Mouse (Mus musculus) heart, adult 11 months (tissue): ENCODE results near the gene Nccrp1.
A peak's percentile ranks its signal among the peaks of the same experiment; 100 is the strongest.

Experiments used
- DNase-seq: peaks from one replicate; pipeline ENCODE4 v3.0.0; 2022

Gene Nccrp1

GRCm38 (mm10) chr7:28547154-28547553, at the start of gene Nccrp1:
TSS of gene Nccrp1 (minus strand) at chr7:28547254.
- DNase-seq = no peak

- DNase-seq = peak; percentile 88
Measured at GRCm38 (mm10) chr7:28595751-28596435, 48.8 kb upstream of the Nccrp1 start.

- DNase-seq = peak; percentile 99
Measured at GRCm38 (mm10) chr7:28593206-28594111, 46.4 kb upstream of the Nccrp1 start.

GRCm38 (mm10) chr7:28591862-28592261, 44.8 kb upstream of the Nccrp1 start:
- no peak for DNase-seq

GRCm38 (mm10) chr7:28587644-28588043, 40.6 kb upstream of the Nccrp1 start:
- no peak for DNase-seq

GRCm38 (mm10) chr7:28586663-28587411, 39.8 kb upstream of the Nccrp1 start:
- DNase-seq = peak; percentile 93

GRCm38 (mm10) chr7:28585001-28585400, 37.9 kb upstream of the Nccrp1 start:
- DNase-seq = no peak

- DNase-seq = no peak
Measured at GRCm38 (mm10) chr7:28584468-28584867, 37.4 kb upstream of the Nccrp1 start.

- peak; percentile 94 for DNase-seq
Measured at GRCm38 (mm10) chr7:28583570-28584344, 36.7 kb upstream of the Nccrp1 start.

- no peak for DNase-seq
Measured at GRCm38 (mm10) chr7:28582841-28583240, 35.8 kb upstream of the Nccrp1 start.

- no peak for DNase-seq
Measured at GRCm38 (mm10) chr7:28581721-28582120, 34.7 kb upstream of the Nccrp1 start.

- no peak for DNase-seq
Measured at GRCm38 (mm10) chr7:28579826-28580225, 32.8 kb upstream of the Nccrp1 start.

- no peak for DNase-seq
Measured at GRCm38 (mm10) chr7:28578543-28579053, 31.5 kb upstream of the Nccrp1 start.

- no peak for DNase-seq
Measured at GRCm38 (mm10) chr7:28577826-28578542, 30.9 kb upstream of the Nccrp1 start.

- peak; percentile 97 for DNase-seq
Measured at GRCm38 (mm10) chr7:28576271-28576914, 29.3 kb upstream of the Nccrp1 start.

GRCm38 (mm10) chr7:28575597-28575996, 28.5 kb upstream of the Nccrp1 start:
- DNase-seq = no peak

- DNase-seq = no peak
Measured at GRCm38 (mm10) chr7:28573236-28573635, 26.2 kb upstream of the Nccrp1 start.

- no peak for DNase-seq
Measured at GRCm38 (mm10) chr7:28572689-28573088, 25.6 kb upstream of the Nccrp1 start.

GRCm38 (mm10) chr7:28570982-28571682, 24.1 kb upstream of the Nccrp1 start:
- DNase-seq = no peak

GRCm38 (mm10) chr7:28570291-28570981, 23.4 kb upstream of the Nccrp1 start:
- peak; percentile 95 for DNase-seq
